Mouse (Mus musculus) left cerebral cortex, postnatal 4 days (tissue): ENCODE measurements around the gene Cadm4. TPM values are rescaled to one million over a fixed set of nuclear protein-coding genes. Genes with fewer than 3 reads are reported as not detected.
A peak's percentile ranks its signal among the peaks of the same experiment; 100 is the strongest.
"Not testable (repeated sequence)": the region's sequence is repeated elsewhere in the genome, so short reads cannot be mapped to it uniquely, and the experiment has no call there.

Experiments used
- DNase-seq: peaks from one replicate; pipeline ENCODE4 v3.0.0-alpha.2; 2022
- intact Hi-C: fragments of 180-260 bp; cut with DNase I; formaldehyde crosslinking; loops from one replicate; pipeline ENCODE4 v1.15.1; 2025
- total RNA-seq, 2 experiments: library from RNA; stranded (reverse); gene quantifications; 2 replicates each; pipeline ENCODE4 v1.2.3; 2021

The Cadm4 gene
- total RNA-seq, 2 experiments from 2014 or later, result 332 to 353 TPM

DNA sequence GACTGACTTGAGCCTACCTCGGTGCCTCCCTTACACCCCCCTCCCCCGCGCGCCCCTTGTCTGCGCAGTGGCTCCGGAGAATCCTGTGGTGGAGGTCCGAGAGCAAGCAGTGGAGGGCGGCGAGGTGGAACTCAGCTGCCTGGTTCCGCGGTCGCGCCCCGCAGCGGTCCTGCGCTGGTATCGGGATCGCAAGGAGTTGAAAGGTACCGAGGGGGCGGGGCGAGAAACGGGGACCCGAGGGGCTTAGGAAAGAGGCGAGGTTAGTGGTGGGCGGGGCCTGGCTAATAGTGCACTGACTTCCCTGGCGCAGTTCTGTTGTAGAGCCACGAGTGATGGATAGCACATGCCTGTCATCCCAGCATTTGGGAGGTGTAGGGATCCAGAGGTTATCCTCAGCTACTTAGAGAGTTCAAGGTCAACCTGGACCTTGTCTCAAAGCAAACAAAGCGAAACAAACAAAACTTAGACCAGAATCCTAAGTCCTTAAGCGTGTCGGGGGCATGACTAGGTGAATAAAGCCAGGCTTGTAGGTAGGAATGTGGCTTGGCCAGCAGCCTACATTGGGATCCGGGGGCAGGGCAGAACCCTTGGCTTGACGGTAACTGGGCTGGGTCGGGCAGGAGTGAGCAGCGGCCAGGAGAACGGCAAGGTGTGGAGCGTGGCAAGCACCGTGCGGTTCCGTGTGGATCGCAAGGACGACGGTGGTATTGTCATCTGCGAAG, 18.2 kb downstream of the Cadm4 start:
- no peak for DNase-seq
- intact Hi-C loops, result no loop called here

DNA sequence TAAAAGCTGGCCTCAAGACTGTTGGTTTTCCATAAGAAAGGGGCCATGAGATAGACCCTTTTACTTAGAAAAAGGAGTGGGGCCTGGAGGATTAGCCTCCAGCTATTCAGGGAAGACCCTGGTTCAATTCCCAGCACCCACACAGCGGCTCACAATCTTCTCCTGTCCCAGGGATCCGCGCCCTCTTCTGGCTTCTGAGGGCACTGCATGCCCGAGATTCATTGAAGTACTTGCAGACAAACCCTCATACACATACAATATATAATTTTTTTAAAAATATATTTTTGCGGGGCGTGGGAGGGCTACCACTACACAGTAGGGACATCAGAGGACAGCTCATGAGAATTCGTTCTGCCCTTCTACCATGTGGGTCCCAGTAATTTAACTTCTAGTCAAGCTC, 19.1 kb downstream of the Cadm4 start:
- intact Hi-C loops, result no loop called here
- peak; percentile 50 for DNase-seq

DNA sequence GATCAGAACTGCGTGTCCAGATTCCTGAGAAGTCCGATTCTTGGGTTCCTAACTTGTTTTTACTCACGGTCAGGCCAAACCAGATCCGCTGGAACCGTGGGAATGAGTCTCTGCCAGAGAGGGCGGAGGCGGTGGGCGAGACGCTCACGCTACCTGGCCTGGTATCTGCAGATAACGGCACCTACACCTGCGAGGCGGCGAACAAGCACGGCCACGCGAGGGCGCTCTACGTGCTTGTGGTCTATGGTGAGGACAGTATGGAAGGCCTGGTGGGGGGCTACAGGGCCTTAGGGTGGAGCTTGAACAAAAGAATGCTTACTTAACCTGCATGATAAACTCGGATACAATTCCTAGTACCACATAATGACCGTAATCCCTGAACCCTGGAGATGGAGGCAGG, 19.7 kb downstream of the Cadm4 start:
- DNase-seq, result no peak
- intact Hi-C loops, result no loop called here

DNA sequence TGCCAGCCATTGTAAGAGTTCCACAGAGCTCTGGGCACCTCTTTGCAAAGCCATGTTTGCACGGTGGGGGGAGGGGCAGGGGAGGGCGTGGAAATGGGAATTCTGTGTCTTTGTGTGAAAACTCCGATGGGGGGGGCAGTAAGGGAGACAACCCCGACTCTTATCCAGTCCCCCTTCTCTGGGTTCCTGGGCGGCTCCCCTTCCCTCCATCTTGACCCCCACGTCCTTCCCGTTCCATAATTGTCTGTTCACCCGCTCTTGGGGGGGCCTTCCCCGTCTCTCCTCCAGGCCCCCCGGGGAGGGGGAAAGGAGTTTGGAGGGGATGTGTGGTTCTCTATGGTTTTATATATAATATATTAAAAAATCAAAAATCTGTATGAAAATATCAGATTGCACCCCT, 22.2 kb downstream of the Cadm4 start:
- intact Hi-C loops, result no loop called here

DNA sequence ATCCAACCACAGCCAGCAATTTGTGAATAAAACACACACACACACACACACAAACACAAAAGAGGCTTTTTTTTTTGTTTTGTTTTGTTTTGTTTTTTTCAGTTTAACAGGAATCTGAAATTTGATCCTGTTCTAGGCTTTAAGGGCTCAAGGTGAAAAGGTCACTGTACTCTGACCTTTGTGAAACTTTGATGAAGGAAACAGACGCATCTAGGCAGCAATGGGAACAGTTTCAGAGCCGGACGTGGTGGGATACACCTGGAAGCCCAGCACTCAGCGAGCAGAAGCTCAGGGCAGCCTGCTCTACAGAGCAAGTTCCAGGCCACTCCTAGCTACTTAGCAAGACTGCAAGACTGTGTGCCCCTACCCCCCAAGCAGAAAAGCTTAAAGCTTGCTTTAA, 23.0 kb downstream of the Cadm4 start:
- intact Hi-C loops, result no loop called here

More for the DNA sequence above, 22.2 kb downstream of the Cadm4 start:
- no peak for DNase-seq

DNA sequence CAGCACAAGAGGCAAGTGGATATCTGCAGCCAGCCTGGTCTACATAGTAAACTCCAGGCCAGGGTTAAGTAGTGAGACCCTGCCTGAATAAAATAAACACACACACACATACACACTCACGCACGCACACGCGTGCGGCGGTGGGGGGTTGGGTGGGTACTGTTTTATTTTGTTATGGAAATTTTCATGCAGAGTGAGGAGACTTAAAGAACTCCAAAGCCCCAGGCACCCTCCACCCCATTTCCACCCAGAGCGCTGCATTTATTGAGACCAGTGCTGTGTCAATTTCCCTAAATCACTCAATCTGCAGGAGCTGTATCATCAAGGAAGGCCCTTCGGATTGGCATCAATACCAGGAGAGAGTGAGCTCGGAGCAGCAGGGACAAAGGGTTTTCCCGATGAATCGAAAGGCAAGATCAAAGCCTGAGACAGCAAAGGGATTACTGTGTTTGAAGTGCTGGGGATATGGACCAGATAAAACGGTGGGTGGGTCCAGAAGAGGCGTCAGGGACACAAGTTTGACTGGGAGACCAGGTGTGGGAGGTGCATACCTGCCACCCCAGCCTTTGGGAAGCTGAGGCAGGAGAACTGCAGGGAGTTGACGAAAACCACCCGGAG, 23.7 kb downstream of the Cadm4 start:
- DNase-seq, result no peak
- intact Hi-C loops, result no loop called here

More for the DNA sequence above, 23.0 kb downstream of the Cadm4 start:
- no peak for DNase-seq

DNA sequence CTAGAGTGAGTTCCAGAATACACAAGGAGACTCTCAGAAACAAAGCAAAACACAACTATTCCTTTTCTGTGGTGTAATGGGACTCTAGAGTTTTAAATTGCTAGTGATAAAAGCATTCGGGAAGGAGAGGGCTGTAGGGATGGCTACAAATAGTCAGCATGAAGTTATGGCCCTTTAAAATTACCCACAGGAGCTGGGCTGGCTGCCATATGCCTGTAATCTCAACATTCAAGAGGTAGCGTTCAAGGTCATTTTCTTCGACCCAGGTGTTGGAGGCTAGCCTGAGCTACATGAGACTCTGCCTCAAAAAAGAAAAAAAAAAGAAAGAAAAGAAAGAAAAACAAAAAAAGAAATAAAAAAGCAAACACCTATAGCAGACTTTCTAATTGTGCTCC, 24.2 kb downstream of the Cadm4 start:
- intact Hi-C loops, result no loop called here
- no peak for DNase-seq

DNA sequence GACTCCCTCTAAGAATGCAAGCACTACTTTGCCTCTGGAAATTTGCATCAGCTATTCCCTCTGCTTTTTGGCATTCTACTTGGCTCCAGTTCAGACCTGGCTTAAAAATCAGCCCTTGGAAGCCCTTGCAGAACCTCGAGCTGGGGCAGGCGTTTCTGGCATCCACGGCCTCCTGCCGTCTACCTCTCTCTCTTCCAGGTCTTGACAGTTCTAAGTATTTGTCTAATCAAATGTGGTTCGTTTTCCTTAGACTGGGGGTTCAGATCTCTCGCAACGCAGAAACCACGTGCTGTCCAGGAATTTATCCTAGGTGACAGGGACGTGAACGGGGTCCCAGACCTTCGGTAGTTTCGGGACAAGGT, 24.6 kb downstream of the Cadm4 start:
- peak; percentile 67 for DNase-seq
- intact Hi-C loops, result no loop called here

DNA sequence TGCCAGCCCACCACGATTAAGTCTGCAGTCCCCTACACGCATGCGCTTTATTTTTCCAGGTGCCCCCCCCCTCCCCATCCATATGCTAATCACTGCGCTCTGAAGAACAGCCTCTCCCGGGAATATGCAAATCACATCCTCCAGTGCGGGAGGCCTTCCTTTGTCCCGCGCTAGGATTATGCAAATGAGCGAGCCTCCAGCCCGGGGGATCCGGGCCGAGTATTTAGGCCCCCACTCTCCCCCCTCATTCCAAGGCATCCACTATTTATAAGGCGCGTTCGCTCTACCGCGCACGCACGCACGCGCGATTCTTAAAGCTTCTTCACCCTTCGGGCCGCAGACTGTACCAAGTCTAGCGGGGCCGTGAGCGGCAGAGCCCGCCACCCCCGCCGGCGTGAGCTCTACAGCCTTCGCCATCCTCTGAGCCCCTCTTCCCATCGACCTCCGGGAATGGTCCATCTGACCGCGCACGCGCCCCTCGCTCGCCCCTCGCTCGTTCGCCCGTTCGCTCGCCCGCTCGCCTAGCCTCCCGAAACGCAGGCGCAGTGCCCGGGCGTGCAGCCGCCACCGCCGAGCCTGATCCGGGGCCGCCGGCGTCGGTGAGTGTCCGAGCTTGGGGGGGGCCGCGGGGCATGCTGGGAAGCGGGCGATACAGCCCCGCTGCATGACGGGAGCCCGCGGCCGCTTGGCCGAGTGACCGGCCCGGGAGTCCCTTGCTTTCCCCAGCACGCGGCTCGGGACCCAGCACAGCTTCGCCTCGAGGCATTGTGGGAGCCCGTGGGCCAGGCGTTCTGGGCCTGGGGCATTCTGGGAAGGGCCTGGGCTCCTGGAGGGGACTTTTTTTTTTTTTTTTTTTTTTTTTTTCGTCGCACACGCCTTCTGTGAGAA, 25.3 kb downstream of the Cadm4 start, which contains the start of gene Zfp428:
TSS of gene Zfp428 (plus strand) at position 169 of the 888 bp plus-strand sequence.
- DNase-seq, result peak; percentile 93
- intact Hi-C loops, result no loop called here

DNA sequence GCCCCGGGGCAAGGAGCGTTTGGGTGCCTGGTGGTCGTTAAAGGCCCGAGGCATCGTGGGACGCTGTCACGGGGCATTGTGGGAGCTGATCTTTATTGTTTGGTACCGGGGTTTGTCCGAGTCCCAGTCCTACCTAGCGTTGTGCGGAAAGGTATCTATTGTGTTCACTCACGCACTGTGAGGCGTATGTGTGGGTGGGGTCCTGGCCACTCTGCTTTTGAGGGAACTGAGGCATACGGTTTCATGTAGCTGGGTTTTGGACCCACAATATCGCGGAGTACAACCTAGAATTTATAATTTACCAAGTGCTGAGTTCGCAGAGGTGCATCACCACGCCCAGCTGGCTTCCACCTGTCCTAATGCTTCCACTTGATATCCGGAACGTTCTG, 25.9 kb downstream of the Cadm4 start:
- intact Hi-C loops, result no loop called here
- DNase-seq, result no peak

DNA sequence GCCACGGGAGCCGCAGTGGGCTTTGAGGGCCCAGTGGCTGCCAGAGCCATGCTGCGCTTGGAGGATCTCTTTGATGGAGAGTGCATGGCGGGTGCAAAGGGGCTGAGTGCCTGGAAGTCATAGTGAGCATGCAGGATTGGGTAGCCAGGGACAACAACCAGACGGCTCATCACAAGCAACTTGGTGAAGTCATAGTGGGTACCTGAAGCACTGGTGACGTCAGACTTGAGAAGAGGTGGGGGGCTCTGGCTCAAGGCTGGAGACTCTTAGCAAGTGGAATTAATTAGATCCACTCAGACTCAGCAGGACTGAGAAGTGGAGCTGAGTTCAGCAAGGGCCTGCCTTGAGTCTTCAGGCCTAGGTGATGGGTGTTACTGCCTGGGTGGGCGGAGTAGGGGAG, 30.5 kb downstream of the Cadm4 start, which contains the start of gene AC161166.1:
TSS of gene AC161166.1 (minus strand) at position 101 of the 400 bp plus-strand sequence.
- intact Hi-C loops, result no loop called here
- DNase-seq, result no peak

DNA sequence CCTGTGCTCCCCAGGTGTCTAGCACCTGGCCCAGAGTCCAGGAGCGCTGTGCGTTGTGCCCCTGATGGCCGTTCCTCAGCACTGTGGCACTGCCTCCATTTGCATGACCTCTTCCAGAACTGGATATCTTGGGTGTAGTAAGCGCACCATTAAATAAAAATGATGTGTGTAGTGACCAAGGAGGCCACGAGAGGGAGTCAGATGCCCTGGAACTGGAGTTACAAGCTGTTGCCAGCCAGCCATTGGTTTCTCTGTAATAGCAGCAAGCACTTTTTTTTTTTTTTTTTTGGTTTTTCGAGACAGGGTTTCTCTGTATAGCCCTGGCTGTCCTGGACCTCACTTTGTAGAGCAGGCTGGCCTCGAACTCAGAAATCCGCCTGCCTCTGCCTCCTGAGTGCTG, 34.5 kb downstream of the Cadm4 start:
- intact Hi-C loops, DNase-seq: not testable (repeated sequence)

DNA sequence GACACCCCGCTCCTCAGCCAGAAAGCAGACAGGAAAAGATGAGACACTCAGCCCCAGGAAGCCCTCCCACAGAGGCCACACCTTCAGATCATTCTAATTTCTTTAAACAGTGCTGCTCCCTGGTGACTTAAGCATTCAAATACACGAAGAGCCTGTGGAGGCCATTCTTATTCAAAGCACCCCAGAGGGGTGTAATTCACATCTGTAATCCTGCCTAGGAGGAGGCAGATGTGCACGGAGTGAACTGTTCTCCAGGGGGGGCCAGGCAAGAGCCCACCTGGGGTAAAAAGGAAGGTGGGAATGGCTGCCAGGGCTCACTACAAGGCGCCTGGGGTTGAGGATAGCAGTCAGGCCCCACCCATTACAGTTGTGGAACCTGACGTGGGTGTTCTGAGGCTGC, 35.3 kb downstream of the Cadm4 start:
- intact Hi-C loops, result no loop called here
- no peak for DNase-seq

DNA sequence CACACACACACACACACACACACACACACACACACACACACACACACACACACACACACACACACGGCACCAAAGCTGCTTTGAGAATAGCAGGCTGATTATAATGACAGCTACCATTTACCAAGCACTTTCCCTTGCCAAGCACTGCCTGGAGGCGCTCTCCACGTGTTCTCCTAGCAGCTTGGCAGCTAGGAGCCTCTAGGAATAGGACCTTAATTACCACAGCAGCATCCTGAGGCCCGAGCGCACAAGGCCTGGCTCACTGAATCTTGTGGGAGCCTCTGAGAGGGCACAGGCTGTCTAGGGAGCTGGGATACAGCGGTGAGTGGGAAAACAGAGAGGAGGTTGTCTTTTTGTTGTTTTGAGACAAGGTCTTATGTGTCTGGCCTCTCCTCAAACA, 35.8 kb downstream of the Cadm4 start:
- intact Hi-C loops, result no loop called here
- DNase-seq, result no peak

DNA sequence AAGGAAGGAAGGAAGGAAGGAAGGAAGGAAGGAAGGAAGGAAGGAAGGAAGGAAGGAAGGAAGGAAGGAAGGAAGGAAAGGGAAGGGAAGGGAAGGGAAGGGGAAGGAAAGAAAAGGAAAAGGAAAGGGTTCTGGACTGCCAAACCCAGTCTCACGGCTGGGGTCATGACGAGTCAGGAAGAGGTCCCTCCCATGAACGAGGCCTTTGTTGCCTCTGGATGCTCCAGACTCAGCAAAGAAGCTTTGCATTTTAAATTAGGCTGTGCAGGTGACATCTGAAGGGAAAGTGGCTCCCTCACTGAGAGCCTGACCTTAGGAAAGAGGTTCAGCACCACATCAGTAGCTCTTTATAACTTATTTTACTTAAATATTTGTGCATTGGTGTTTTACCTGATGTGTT, 37.3 kb downstream of the Cadm4 start:
- intact Hi-C loops, result no loop called here
- DNase-seq, result no peak

DNA sequence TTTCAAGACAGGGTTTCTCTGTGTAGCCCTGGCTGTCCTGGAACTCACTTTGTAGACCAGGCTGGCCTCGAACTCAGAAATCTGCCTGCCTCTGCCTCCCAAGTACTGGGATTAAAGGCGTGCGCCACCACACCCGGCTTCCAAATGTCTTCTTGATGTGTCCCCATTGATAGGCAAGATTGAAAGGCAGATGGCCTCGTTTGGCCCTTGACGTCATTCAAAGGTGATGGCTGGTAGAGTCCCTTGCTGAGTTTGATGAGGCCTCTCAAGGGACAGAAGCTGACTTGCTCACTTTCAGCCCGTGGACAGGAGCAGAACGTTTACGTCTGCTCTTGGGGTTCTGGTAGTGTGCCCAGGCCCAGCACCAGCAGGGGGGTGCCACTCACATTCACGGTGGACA, 38.2 kb downstream of the Cadm4 start:
- DNase-seq, intact Hi-C loops: not testable (repeated sequence)

DNA sequence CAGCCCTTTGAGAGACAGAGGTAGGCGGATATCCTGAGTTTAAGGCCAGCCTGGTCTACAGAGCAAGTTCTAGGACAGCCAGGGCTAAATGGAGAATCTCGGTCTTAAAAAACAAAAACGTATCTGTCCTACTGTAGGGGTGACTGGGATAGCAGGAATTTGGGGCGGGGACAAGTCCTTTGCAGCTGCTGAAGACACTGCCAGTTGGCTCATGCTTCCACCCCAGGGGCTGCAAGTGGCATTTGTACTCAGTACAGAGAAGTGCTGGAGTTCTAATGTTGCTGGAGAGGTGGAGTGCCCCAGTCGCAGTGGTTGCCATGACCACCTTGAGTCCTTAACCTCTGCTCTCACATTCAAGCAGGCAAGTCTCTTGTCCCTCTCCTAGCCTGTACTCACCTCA, 41.0 kb downstream of the Cadm4 start:
- no peak for DNase-seq
- intact Hi-C loops, result no loop called here

DNA sequence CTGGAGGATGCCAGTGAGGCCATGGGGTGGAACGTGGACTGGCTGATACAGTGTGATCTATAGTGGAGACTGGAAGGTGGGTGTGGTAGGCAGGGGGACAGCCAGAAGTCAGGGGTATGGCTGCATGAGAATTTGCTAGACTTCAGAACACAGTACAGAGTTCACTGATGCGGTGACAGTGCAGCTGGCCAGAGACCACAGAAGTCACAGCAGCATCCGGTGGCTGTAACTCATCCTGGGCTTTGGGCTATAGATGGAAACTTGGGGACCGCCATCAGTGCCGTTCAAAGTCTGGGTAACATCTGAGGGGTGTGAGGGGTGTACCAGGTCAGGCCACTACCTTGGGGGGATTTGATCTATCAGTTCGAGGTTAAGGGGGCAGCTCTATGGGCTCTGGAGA, 41.9 kb downstream of the Cadm4 start:
- intact Hi-C loops, result no loop called here
- DNase-seq, result no peak

DNA sequence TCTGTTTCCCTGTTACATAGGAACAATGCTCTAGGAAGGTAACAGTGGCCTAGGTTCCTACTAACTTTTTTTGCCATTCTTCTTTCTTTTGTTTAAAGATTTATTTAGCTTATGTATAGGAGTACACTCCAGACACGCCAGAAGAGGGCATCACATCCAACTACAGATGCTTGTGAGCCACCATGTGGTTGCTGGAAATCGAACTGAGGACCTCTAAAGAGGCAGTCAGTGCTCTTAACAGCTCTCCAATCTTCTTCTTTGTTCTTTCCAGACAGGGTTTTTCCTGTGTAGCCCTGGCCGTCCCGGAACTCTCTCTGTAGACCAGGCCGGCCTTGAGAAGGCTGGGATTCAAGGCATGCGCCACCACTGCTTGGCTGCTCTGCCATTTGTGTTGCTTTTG, 43.2 kb downstream of the Cadm4 start:
- intact Hi-C loops, result no loop called here
- no peak for DNase-seq

DNA sequence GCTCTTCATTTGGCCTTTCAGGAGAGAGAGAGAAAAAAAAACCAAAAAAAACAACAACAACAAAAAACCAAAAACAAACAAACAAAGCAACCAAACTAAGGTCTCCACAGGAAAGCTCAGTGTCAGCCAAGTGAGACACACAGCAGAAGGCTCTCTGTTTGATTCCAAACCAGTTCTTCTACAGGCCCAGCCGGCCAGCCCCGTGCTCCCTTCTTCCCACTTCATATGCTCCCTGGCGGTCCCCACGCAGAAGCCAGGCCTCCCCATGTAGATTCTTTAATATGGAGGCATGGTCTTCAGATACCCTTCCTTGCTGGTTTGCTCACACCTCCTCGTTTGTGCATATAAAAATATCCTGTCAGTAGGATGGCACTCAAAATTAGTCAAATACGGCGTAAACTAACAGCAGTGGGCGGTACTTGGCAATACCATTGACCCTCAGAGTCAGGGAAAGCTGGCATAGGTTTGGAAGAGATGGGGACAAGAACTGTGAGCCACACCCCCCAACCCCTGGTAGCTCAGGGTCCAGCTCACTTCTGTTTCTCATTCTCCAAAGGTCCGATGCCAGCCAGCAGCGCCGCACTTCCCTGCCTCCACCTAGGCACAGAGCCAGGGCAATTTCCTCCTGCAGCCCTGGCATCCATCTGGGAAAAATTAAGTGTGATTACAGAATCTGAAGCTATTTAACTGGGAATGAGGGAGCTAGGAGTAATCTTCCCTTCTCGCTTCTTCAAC, 44.0 kb downstream of the Cadm4 start:
- intact Hi-C loops, result no loop called here

DNA sequence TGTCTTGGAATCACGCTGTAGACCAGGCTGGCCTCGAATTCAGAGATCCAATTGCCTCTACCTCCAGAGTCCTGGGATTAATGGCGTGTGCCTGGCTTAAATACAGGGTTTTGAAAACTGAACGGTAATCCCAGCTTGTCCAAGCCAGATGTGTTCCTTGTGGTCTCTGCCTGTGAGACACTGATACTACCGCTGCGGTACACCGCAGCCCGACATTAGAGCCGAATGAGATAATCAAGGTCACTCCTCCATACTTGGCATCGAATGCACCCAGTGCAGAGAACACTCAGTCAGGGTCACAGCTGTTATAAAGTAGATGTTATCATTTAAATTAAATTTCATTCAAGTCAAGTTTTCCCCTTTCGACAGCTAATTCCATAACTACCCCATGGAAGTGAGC, 47.0 kb downstream of the Cadm4 start:
- DNase-seq, result no peak
- intact Hi-C loops, result no loop called here

More for the DNA sequence above, 44.0 kb downstream of the Cadm4 start:
- no peak for DNase-seq
